Mouse (Mus musculus) CH12.LX (cell line): ENCODE data around the gene Slc23a2. TPM values are rescaled to one million over a fixed set of nuclear protein-coding genes. Genes with fewer than 3 reads are reported as not detected.

Experiments
- DNase-seq: peaks from one replicate; pipeline ENCODE4 v3.0.0-alpha.2; 2013; ENCODE audit errors: extremely low read depth
- H3K27ac ChIP-seq: 2 replicates; pipeline ENCODE4 v1.5.1; 2012; ENCODE audit warnings: low read depth, mild to moderate bottlenecking, control low read depth, moderate library complexity; ENCODE audit not compliant: insufficient read depth
- H3K27me3 ChIP-seq: replicated peaks from 2 replicates; pipeline ENCODE3; 2012; ENCODE audit warnings: inconsistent platforms
- H3K36me3 ChIP-seq, 2 experiments: replicated peaks in 1 of 2; 2 replicates each; pipeline versions ENCODE3 to v1.6.1; 2012; ENCODE audit warnings: inconsistent platforms in 1 of 2, low read length in 1 of 2, mild to moderate bottlenecking in 1 of 2, mixed read lengths in 1 of 2, moderate library complexity in 1 of 2; ENCODE audit not compliant: control insufficient read depth in 1 of 2, insufficient read depth in 1 of 2
- H3K4me1 ChIP-seq, 2 experiments: 2 replicates each; pipeline ENCODE4 v1.6.1; 2012; ENCODE audit warnings: inconsistent platforms in 1 of 2, moderate library complexity in 1 of 2; ENCODE audit not compliant: insufficient read depth in 2 of 2, control insufficient read depth in 1 of 2
- H3K4me2 ChIP-seq: 2 replicates; pipeline ENCODE4 v1.6.1; 2012; ENCODE audit warnings: low read depth, mild to moderate bottlenecking, control low read depth; ENCODE audit not compliant: poor library complexity, insufficient read depth, severe bottlenecking
- H3K4me3 ChIP-seq, 3 experiments: fragments of 150-350 bp in 1 of 3; sonication (generic) in 1 of 3; replicated peaks in 1 of 3; 2 replicates each; pipeline versions ENCODE3 to v1.5.1; 2011 to 2012; ENCODE audit warnings: low read depth in 2 of 3, low read length in 2 of 3, mild to moderate bottlenecking in 2 of 3, moderate library complexity in 2 of 3, control low read depth in 1 of 3, improper control_type of control experiment in 1 of 3, inconsistent platforms in 1 of 3, mixed read lengths in 1 of 3; ENCODE audit not compliant: poor library complexity in 1 of 3
- H3K79me2 ChIP-seq: replicated peaks from 2 replicates; pipeline ENCODE4 v1.6.1; 2012; ENCODE audit warnings: mild to moderate bottlenecking, moderate library complexity; ENCODE audit not compliant: control insufficient read depth, poor library complexity, insufficient read depth, severe bottlenecking; ENCODE audit errors: extremely low read depth
- H3K9ac ChIP-seq: 2 replicates; pipeline ENCODE4 v1.6.1; 2012; ENCODE audit warnings: low read depth, mild to moderate bottlenecking, control low read depth, moderate library complexity; ENCODE audit not compliant: insufficient read depth
- H3K9me3 ChIP-seq: replicated peaks from 2 replicates; pipeline ENCODE3; 2012; ENCODE audit warnings: low read length, inconsistent platforms, mixed read lengths
- CHD1 ChIP-seq: IDR thresholded peaks from 2 replicates; pipeline ENCODE4 v1.6.1; 2012; ENCODE audit warnings: low read depth, low read length, improper control_type of control experiment, inconsistent platforms
- CHD2 ChIP-seq: IDR thresholded peaks from 2 replicates; pipeline ENCODE4 v1.6.1; 2011; ENCODE audit warnings: low read length, improper control_type of control experiment
- CTCF ChIP-seq, 2 experiments: IDR thresholded peaks in 1 of 2; conservative IDR thresholded peaks in 1 of 2; 2 replicates each; pipeline ENCODE4 v1.5.1; 2011 to 2012; ENCODE audit warnings: low read depth in 2 of 2, low read length in 2 of 2, improper control_type of control experiment in 1 of 2, inconsistent platforms in 1 of 2, mild to moderate bottlenecking in 1 of 2, moderate library complexity in 1 of 2
- E2F4 ChIP-seq: IDR thresholded peaks from 2 replicates; pipeline ENCODE4 v1.6.1; 2011; ENCODE audit warnings: low read depth, low read length, improper control_type of control experiment; ENCODE audit not compliant: insufficient replicate concordance
- ELF1 ChIP-seq: IDR thresholded peaks from 2 replicates; pipeline ENCODE4 v1.6.1; 2014; ENCODE audit warnings: low read depth, mild to moderate bottlenecking, inconsistent platforms, low read length, improper control_type of control experiment
- EP300 ChIP-seq: IDR thresholded peaks from 2 replicates; pipeline ENCODE4 v1.6.1; 2011; ENCODE audit warnings: low read length, improper control_type of control experiment
- GABPA ChIP-seq: IDR thresholded peaks from 2 replicates; pipeline ENCODE4 v1.6.1; 2012; ENCODE audit warnings: low read depth, low read length, improper control_type of control experiment, inconsistent platforms; ENCODE audit not compliant: insufficient replicate concordance
- JUND ChIP-seq: conservative IDR thresholded peaks from 2 replicates; pipeline ENCODE4 v1.6.1; 2011; ENCODE audit warnings: low read depth, low read length, improper control_type of control experiment
- MAX ChIP-seq: IDR thresholded peaks from 2 replicates; pipeline ENCODE4 v1.6.1; 2011; ENCODE audit warnings: low read length, improper control_type of control experiment
- MEF2A ChIP-seq: IDR thresholded peaks from 2 replicates; pipeline ENCODE4 v1.6.1; 2014; ENCODE audit warnings: low read depth, mild to moderate bottlenecking, inconsistent platforms, low read length, improper control_type of control experiment, borderline replicate concordance
- MXI1 ChIP-seq: IDR thresholded peaks from 2 replicates; pipeline ENCODE4 v1.6.1; 2011; ENCODE audit warnings: mild to moderate bottlenecking, low read depth, low read length, improper control_type of control experiment
- MYC ChIP-seq: IDR thresholded peaks from 2 replicates; pipeline ENCODE4 v1.6.1; 2011; ENCODE audit warnings: low read depth, mild to moderate bottlenecking, improper control_type of control experiment, low read length
- PAX5 ChIP-seq: IDR thresholded peaks from 2 replicates; pipeline ENCODE4 v1.6.1; 2012; ENCODE audit warnings: low read length, inconsistent platforms, mixed read lengths
- SIN3A ChIP-seq: IDR thresholded peaks from 2 replicates; pipeline ENCODE4 v1.6.1; 2012; ENCODE audit warnings: low read length, improper control_type of control experiment, inconsistent platforms
- SMC3 ChIP-seq: IDR thresholded peaks from 2 replicates; pipeline ENCODE4 v1.6.1; 2011; ENCODE audit warnings: low read depth, low read length, improper control_type of control experiment
- TCF12 ChIP-seq: IDR thresholded peaks from 2 replicates; pipeline ENCODE4 v1.6.1; 2014; ENCODE audit warnings: low read depth, mild to moderate bottlenecking, inconsistent platforms, low read length, improper control_type of control experiment
- UBTF ChIP-seq: IDR thresholded peaks from 2 replicates; pipeline ENCODE4 v1.6.1; 2012; ENCODE audit warnings: low read depth, mild to moderate bottlenecking, inconsistent platforms, low read length, improper control_type of control experiment, moderate library complexity
- USF1 ChIP-seq: IDR thresholded peaks from 2 replicates; pipeline ENCODE4 v1.6.1; 2014; ENCODE audit warnings: low read depth, mild to moderate bottlenecking, inconsistent platforms, low read length, improper control_type of control experiment
- USF2 ChIP-seq: conservative IDR thresholded peaks from 2 replicates; pipeline ENCODE4 v1.6.1; 2011; ENCODE audit warnings: low read depth, low read length, improper control_type of control experiment
- ZC3H11A ChIP-seq: IDR thresholded peaks from 2 replicates; pipeline ENCODE4 v1.6.1; 2012; ENCODE audit warnings: low read depth, mild to moderate bottlenecking, inconsistent platforms, low read length, improper control_type of control experiment
- ZKSCAN1 ChIP-seq: IDR thresholded peaks from 2 replicates; pipeline ENCODE4 v1.6.1; 2012; ENCODE audit warnings: low read depth, inconsistent platforms, low read length, improper control_type of control experiment, borderline replicate concordance
- ZNF384 ChIP-seq: IDR thresholded peaks from 2 replicates; pipeline ENCODE4 v1.6.1; 2012; ENCODE audit warnings: low read depth, low read length, improper control_type of control experiment, inconsistent platforms
- dilution Hi-C: fragments of 300-500 bp; cut with MboI; formaldehyde crosslinking; loops from 2 replicates; pipeline ENCODE4 v1.14.3; 2020; ENCODE audit warnings: low sequenced_read_pairs; ENCODE audit not compliant: extremely low pct_unique_long_range_greater_than_20kb, extremely low pct_ligation_motif_present
- in situ Hi-C: fragments of 300-500 bp; cut with MboI; formaldehyde crosslinking; loops from 3 replicates; pipeline ENCODE4 v1.14.3; 2019; ENCODE audit warnings: low sequenced_read_pairs, low pct_ligation_motif_present, low pct_unique_long_range_greater_than_20kb, mixed read lengths
- polyA plus RNA-seq: library from polyadenylated mRNA; unstranded; fragments of >175 nt; gene quantifications from 2 replicates; pipeline ENCODE4 v1.2.1, GENCODE M21; 2012; ENCODE audit warnings: low read depth; ENCODE audit not compliant: insufficient read length
- total RNA-seq, 2 experiments: library from RNA; depleted of rRNA; stranded (reverse); fragments of 300-350 nt in 1 of 2; fragments of >200 nt in 1 of 2; gene quantifications; 2 replicates each; pipeline ENCODE4 v1.2.3; 2012 to 2014

Gene Slc23a2
- total and polyA plus RNA-seq, 3 experiments, result 10.6 to 21.7 (median 13.4) TPM

GRCm38 (mm10) chr2:132131266-132131665 lies 13.6 kb downstream of the Slc23a2 start:
- DNase-seq, result no peak

GRCm38 (mm10) chr2:132129980-132130379 lies 14.9 kb downstream of the Slc23a2 start:
- Histone ChIP-seq H3K4me1 (peaks cover 0 to 15% of the 10 kb centered on the region in 2 experiments; a peak in 2 of 4 replicates), H3K27ac (no peak overlapping the region), H3K36me3 (peaks cover 0 to 12% of the 10 kb centered on the region in 2 experiments), H3K9ac (no peak overlapping the region), H3K4me2 (no peak overlapping the region), H3K9me3 (no peaks in the 10 kb centered on the region), H3K79me2 (peaks cover 6% of the 10 kb centered on the region), H3K4me3 (no peak overlapping the region), H3K27me3 (no peaks in the 10 kb centered on the region)
- dilution Hi-C loops (no loop called here), in situ Hi-C loops (loop anchor here (5.0 to 25.0 kb wide), 3 partner anchors 115 to 357 kb away; partner anchors contain the start of gene Tmem230)
- TF ChIP-seq SIN3A (no peak), TCF12 (no peak), MXI1 (no peak), PAX5 (no peak), ZNF384 (no peak), MEF2A (no peak), USF1 (no peak)
- no peak for DNase-seq

More at GRCm38 (mm10) chr2:132131266-132131665, 13.6 kb downstream of the Slc23a2 start:
- in situ Hi-C loops, result loop anchor here (5.0 to 25.0 kb wide), 3 partner anchors 114 to 356 kb away; partner anchors contain the start of gene Tmem230
- peaks cover 0 to 16% of the 10 kb centered on the region in 2 experiments; a peak in 2 of 4 replicates for H3K4me1 ChIP-seq
- no peak overlapping the region for H3K9ac ChIP-seq
- H3K27me3 ChIP-seq, result no peaks in the 10 kb centered on the region
- H3K4me2 ChIP-seq, result no peak overlapping the region
- TF ChIP-seq SMC3 (no peak), JUND (no peak), CHD1 (no peak), ZC3H11A (no peak), USF1 (no peak)
- TF ChIP-seq, all 38 proteins: peak for 0
- H3K9me3 ChIP-seq, result no peaks in the 10 kb centered on the region
- dilution Hi-C loops, result no loop called here
- H3K4me3 ChIP-seq, result no peak overlapping the region
- H3K27ac ChIP-seq, result no peak overlapping the region
- H3K79me2 ChIP-seq, result peaks cover 6% of the 10 kb centered on the region
- H3K36me3 ChIP-seq, result peaks cover 0 to 6% of the 10 kb centered on the region in 2 experiments

GRCm38 (mm10) chr2:132129247-132129646 lies 15.7 kb downstream of the Slc23a2 start:
- dilution Hi-C loops (no loop called here), in situ Hi-C loops (loop anchor here (25.0 kb wide), 1 partner anchor 358 kb away; no protein-coding TSS in a partner anchor)
- no peak for TF ChIP-seq ZKSCAN1
- TF ChIP-seq EP300, result no peak
- no peak for TF ChIP-seq GABPA
- no peak for TF ChIP-seq TCF12
- TF ChIP-seq USF2, result no peak
- no peak for TF ChIP-seq UBTF
- TF ChIP-seq MXI1, result no peak
- no peak for TF ChIP-seq MAX
- no peak for TF ChIP-seq CTCF (conservative IDR thresholded peaks at IDR 0.05 in 1 of 2, IDR thresholded peaks at IDR 0.05 in 1 of 2; ENCODE audit: low read depth in 2 of 2, low read length in 2 of 2)
- TF ChIP-seq CHD2, result no peak
- TF ChIP-seq E2F4, result no peak
- TF ChIP-seq JUND, result no peak
- no peak for TF ChIP-seq MYC
- no peak for TF ChIP-seq ZC3H11A
- TF ChIP-seq MEF2A, result no peak
- no peak for TF ChIP-seq ELF1
- Histone ChIP-seq H3K27me3 (no peaks in the 10 kb centered on the region), H3K9me3 (no peaks in the 10 kb centered on the region), H3K4me2 (no peak overlapping the region), H3K27ac (no peak overlapping the region), H3K9ac (no peak overlapping the region), H3K4me3 (no peak overlapping the region), H3K79me2 (peaks cover 5% of the 10 kb centered on the region), H3K4me1 (peaks cover 0 to 15% of the 10 kb centered on the region in 2 experiments; a peak in 2 of 4 replicates), H3K36me3 (peaks cover 0 to 13% of the 10 kb centered on the region in 2 experiments)
- no peak for DNase-seq
